Mouse (Mus musculus) ovary, postnatal 14 days (tissue): ENCODE measurements around the gene Gm17416.

Experiments
- DNase-seq: peaks from one replicate; pipeline ENCODE4 v3.0.0; 2022; ENCODE audit warnings: low spot score

Gm17416 gene

GRCm38 (mm10) chr2:152607746-152608145 is 38.6 kb downstream of the Gm17416 start:
- no peak for DNase-seq

GRCm38 (mm10) chr2:152608719-152609118 is 39.6 kb downstream of the Gm17416 start:
- no peak for DNase-seq

GRCm38 (mm10) chr2:152612193-152612592 is 43.1 kb downstream of the Gm17416 start:
- DNase-seq = no peak

- DNase-seq = peak; percentile 55
Measured at GRCm38 (mm10) chr2:152615563-152615962, 46.4 kb downstream of the Gm17416 start.

GRCm38 (mm10) chr2:152616470-152616869 is 47.3 kb downstream of the Gm17416 start:
- DNase-seq = no peak

GRCm38 (mm10) chr2:152617374-152617773 is 48.2 kb downstream of the Gm17416 start:
- no peak for DNase-seq
